Mouse (Mus musculus): ENCODE measurements around the gene Tpd52l2. TPM values are rescaled to one million over a fixed set of nuclear protein-coding genes. Genes with fewer than 3 reads are reported as not detected.

The Tpd52l2 gene
- polyA plus RNA-seq, 1 experiment: 41.5 TPM

GRCm38 (mm10) chr2:181537444-181538047 is 40.6 kb downstream of the Tpd52l2 start:
- TF ChIP-seq POLR2A (IDR thresholded peaks at IDR 0.05; ENCODE audit: low read depth, low read length): no peak
- no peak for TF ChIP-seq CTCF (conservative IDR thresholded peaks at IDR 0.05; ENCODE audit: insufficient read depth, insufficient read length, low read depth, low read length)

GRCm38 (mm10) chr2:181541761-181542380 is 44.9 kb downstream of the Tpd52l2 start:
- Histone ChIP-seq H3K27ac (ENCODE audit: insufficient read depth, low read depth, low read length) (no peak overlapping the region), H3K36me3 (ENCODE audit: control insufficient read depth, insufficient read depth, low read length) (no peaks in the 10 kb centered on the region; the same call in 1 of the 2 replicates), H3K4me3 (ENCODE audit: insufficient read depth, low read depth, low read length) (no peak overlapping the region), H3K27me3 (replicated peaks; ENCODE audit: control insufficient read depth, insufficient read depth, low read length) (no peaks in the 10 kb centered on the region), H3K4me1 (ENCODE audit: control insufficient read depth, insufficient read depth, low read length) (peaks cover 9% of the 10 kb centered on the region; the same call in 1 of the 2 replicates)
- 64% methylated on average over 6 of the region's 6 CpGs for WGBS
- no peak for DNase-seq
- TF ChIP-seq CTCF (conservative IDR thresholded peaks at IDR 0.05; ENCODE audit: insufficient read depth, insufficient read length, low read depth, low read length) (no peak), POLR2A (IDR thresholded peaks at IDR 0.05; ENCODE audit: low read depth, low read length) (no peak)

More at GRCm38 (mm10) chr2:181537444-181538047, 40.6 kb downstream of the Tpd52l2 start:
- Histone ChIP-seq H3K27me3 (replicated peaks; ENCODE audit: control insufficient read depth, insufficient read depth, low read length) (no peaks in the 10 kb centered on the region), H3K4me1 (ENCODE audit: control insufficient read depth, insufficient read depth, low read length) (peaks cover 13% of the 10 kb centered on the region; the same call in 1 of the 2 replicates), H3K36me3 (ENCODE audit: control insufficient read depth, insufficient read depth, low read length) (no peaks in the 10 kb centered on the region), H3K27ac (ENCODE audit: insufficient read depth, low read depth, low read length) (no peak overlapping the region), H3K4me3 (ENCODE audit: insufficient read depth, low read depth, low read length) (no peak overlapping the region)
- 66% methylated on average over 2 of the region's 2 CpGs for WGBS
- DNase-seq: no peak

- WGBS: 91% methylated on average over 7 of the region's 7 CpGs
- Histone ChIP-seq H3K27me3 (replicated peaks; ENCODE audit: control insufficient read depth, insufficient read depth, low read length) (no peaks in the 10 kb centered on the region), H3K36me3 (ENCODE audit: control insufficient read depth, insufficient read depth, low read length) (peaks cover 2% of the 10 kb centered on the region; the same call in 1 of the 2 replicates), H3K4me1 (ENCODE audit: control insufficient read depth, insufficient read depth, low read length) (peaks cover 4% of the 10 kb centered on the region; the same call in 1 of the 2 replicates), H3K27ac (ENCODE audit: insufficient read depth, low read depth, low read length) (no peak overlapping the region), H3K4me3 (ENCODE audit: insufficient read depth, low read depth, low read length) (no peak overlapping the region)
- no peak for TF ChIP-seq POLR2A (IDR thresholded peaks at IDR 0.05; ENCODE audit: low read depth, low read length)
- no peak for TF ChIP-seq CTCF (conservative IDR thresholded peaks at IDR 0.05; ENCODE audit: insufficient read depth, insufficient read length, low read depth, low read length)
- DNase-seq: no peak
Observed at GRCm38 (mm10) chr2:181546142-181546541, 49.2 kb downstream of the Tpd52l2 start.

GRCm38 (mm10) chr2:181548227-181548626 is 51.3 kb downstream of the Tpd52l2 start:
- 54% methylated on average over 1 of the region's 1 CpGs for WGBS
- Histone ChIP-seq H3K27me3 (replicated peaks; ENCODE audit: control insufficient read depth, insufficient read depth, low read length) (no peaks in the 10 kb centered on the region), H3K27ac (ENCODE audit: insufficient read depth, low read depth, low read length) (no peak overlapping the region), H3K4me1 (ENCODE audit: control insufficient read depth, insufficient read depth, low read length) (no peaks in the 10 kb centered on the region), H3K4me3 (ENCODE audit: insufficient read depth, low read depth, low read length) (no peak overlapping the region), H3K36me3 (ENCODE audit: control insufficient read depth, insufficient read depth, low read length) (peaks cover 2% of the 10 kb centered on the region; the same call in 1 of the 2 replicates)
- TF ChIP-seq POLR2A (IDR thresholded peaks at IDR 0.05; ENCODE audit: low read depth, low read length) (no peak), CTCF (conservative IDR thresholded peaks at IDR 0.05; ENCODE audit: insufficient read depth, insufficient read length, low read depth, low read length) (no peak)
- DNase-seq: no peak

DNA sequence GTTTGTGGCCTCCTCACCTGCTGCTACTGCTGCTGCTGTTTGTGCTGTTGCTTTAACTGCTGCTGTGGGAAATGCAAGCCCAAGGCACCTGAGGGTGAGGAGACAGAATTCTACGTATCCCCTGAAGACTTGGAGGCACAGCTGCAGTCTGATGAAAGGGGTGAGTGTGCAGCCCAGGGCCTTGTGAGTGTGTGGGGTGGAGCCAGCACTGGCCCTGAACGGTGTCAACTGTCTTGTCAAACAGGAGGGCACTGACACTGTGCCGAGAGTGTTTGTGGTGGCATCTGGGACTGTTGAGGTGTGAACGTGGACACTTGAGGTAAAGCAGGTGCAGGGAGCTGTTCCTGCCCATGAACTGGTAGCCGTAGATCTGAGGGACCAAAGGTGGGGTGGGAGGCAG is 51.7 kb downstream of the Tpd52l2 start:
- peaks cover 2% of the 10 kb centered on the region; the same call in 1 of the 2 replicates for H3K36me3 ChIP-seq (ENCODE audit: control insufficient read depth, insufficient read depth, low read length)
- no peaks in the 10 kb centered on the region for H3K4me1 ChIP-seq (ENCODE audit: control insufficient read depth, insufficient read depth, low read length)
- TF ChIP-seq CTCF (conservative IDR thresholded peaks at IDR 0.05; ENCODE audit: insufficient read depth, insufficient read length, low read depth, low read length) (no peak), POLR2A (IDR thresholded peaks at IDR 0.05; ENCODE audit: low read depth, low read length) (no peak)
- H3K27ac ChIP-seq (ENCODE audit: insufficient read depth, low read depth, low read length): no peak overlapping the region
- WGBS: 61% methylated on average over 5 of the region's 5 CpGs
- DNase-seq: no peak
- no peaks in the 10 kb centered on the region for H3K27me3 ChIP-seq (replicated peaks; ENCODE audit: control insufficient read depth, insufficient read depth, low read length)
- no peak overlapping the region for H3K4me3 ChIP-seq (ENCODE audit: insufficient read depth, low read depth, low read length)

GRCm38 (mm10) chr2:181550233-181550632 is 53.3 kb downstream of the Tpd52l2 start:
- no peaks in the 10 kb centered on the region for H3K27me3 ChIP-seq (replicated peaks; ENCODE audit: control insufficient read depth, insufficient read depth, low read length)
- DNase-seq: no peak

GRCm38 (mm10) chr2:181553772-181554171 is 56.8 kb downstream of the Tpd52l2 start:
- no peaks in the 10 kb centered on the region for H3K27me3 ChIP-seq (replicated peaks; ENCODE audit: control insufficient read depth, insufficient read depth, low read length)
- no peak for DNase-seq
- no peak overlapping the region for H3K27ac ChIP-seq (ENCODE audit: insufficient read depth, low read depth, low read length)
- no peak for TF ChIP-seq CTCF (conservative IDR thresholded peaks at IDR 0.05; ENCODE audit: insufficient read depth, insufficient read length, low read depth, low read length)
- TF ChIP-seq POLR2A (IDR thresholded peaks at IDR 0.05; ENCODE audit: low read depth, low read length): no peak
- H3K36me3 ChIP-seq (ENCODE audit: control insufficient read depth, insufficient read depth, low read length): 0 out of 2 replicates have a peak, but pooled peaks cover 2% of the 10 kb centered on the region
- H3K4me1 ChIP-seq (ENCODE audit: control insufficient read depth, insufficient read depth, low read length): no peaks in the 10 kb centered on the region
- no peak overlapping the region for H3K4me3 ChIP-seq (ENCODE audit: insufficient read depth, low read depth, low read length)

More at GRCm38 (mm10) chr2:181550233-181550632, 53.3 kb downstream of the Tpd52l2 start:
- TF ChIP-seq POLR2A (IDR thresholded peaks at IDR 0.05; ENCODE audit: low read depth, low read length) (no peak), CTCF (conservative IDR thresholded peaks at IDR 0.05; ENCODE audit: insufficient read depth, insufficient read length, low read depth, low read length) (no peak)
- peaks cover 2% of the 10 kb centered on the region; the same call in 1 of the 2 replicates for H3K36me3 ChIP-seq (ENCODE audit: control insufficient read depth, insufficient read depth, low read length)
- no peak overlapping the region for H3K27ac ChIP-seq (ENCODE audit: insufficient read depth, low read depth, low read length)
- no peaks in the 10 kb centered on the region for H3K4me1 ChIP-seq (ENCODE audit: control insufficient read depth, insufficient read depth, low read length)
- WGBS: 98% methylated on average over 2 of the region's 2 CpGs
- no peak overlapping the region for H3K4me3 ChIP-seq (ENCODE audit: insufficient read depth, low read depth, low read length)

Measured in kidney, adult 2 months (tissue).